Mouse (Mus musculus): ENCODE measurements at regions not wholly inside any gene's neighbourhood (a gene's known extent, or its start where the extent isn't known, plus 50 kb on each side); places are given as distances from the start of the nearest gene placed in this dataset.

- TF ChIP-seq CTCF (IDR thresholded peaks at IDR 0.05; ENCODE audit: insufficient read depth, low read length) (no peak), POLR2A (IDR thresholded peaks at IDR 0.05; ENCODE audit: borderline replicate concordance, extremely low read depth, low read depth, low read length) (0 out of 2 replicates have a peak, but pooled peaks have one; percentile 29)
Observed at GRCm38 (mm10) chr6:91617031-91617596, 66.7 kb upstream of the Slc6a6 start.

Measured in lung, adult 2 months (tissue).